Mouse (Mus musculus) stomach, embryonic 14.5 days (tissue): Measurements from ENCODE around the gene Megf6. TPM values are rescaled to one million over a fixed set of nuclear protein-coding genes. Genes with fewer than 3 reads are reported as not detected.

ENCODE experiments used
- ATAC-seq: fragments of 200-750 bp; cut with Nextera tagmentation; 2 replicates; pipeline ENCODE4 v1.8.0; 2017; ENCODE audit warnings: low read depth, moderate TSS enrichment; ENCODE audit not compliant: insufficient number of reproducible peaks, insufficient read depth, low FRiP score
- H3K27ac ChIP-seq: fragments of 300-500 bp; sonication (generic); 2 replicates; pipeline ENCODE4 v1.5.1; 2014; ENCODE audit warnings: mild to moderate bottlenecking, low read length, moderate library complexity, mixed read lengths
- H3K27me3 ChIP-seq: fragments of 300-500 bp; sonication (generic); 2 replicates; pipeline ENCODE4 v1.6.1; 2014; ENCODE audit warnings: low read length, control low read depth, mixed read lengths; ENCODE audit not compliant: control insufficient read depth, insufficient read depth
- H3K36me3 ChIP-seq: fragments of 300-500 bp; sonication (generic); 2 replicates; pipeline ENCODE4 v1.6.1; 2014; ENCODE audit warnings: mild to moderate bottlenecking, control low read depth, low read length, moderate library complexity, mixed read lengths; ENCODE audit not compliant: control insufficient read depth, insufficient read depth
- H3K4me1 ChIP-seq: fragments of 300-500 bp; sonication (generic); 2 replicates; pipeline ENCODE4 v1.6.1; 2014; ENCODE audit warnings: low read length, control low read depth, mixed read lengths; ENCODE audit not compliant: control insufficient read depth, insufficient read depth
- H3K4me2 ChIP-seq: fragments of 300-500 bp; sonication (generic); replicated peaks from 2 replicates; pipeline ENCODE4 v1.6.1; 2014; ENCODE audit warnings: low read depth, low read length, control low read depth
- H3K4me3 ChIP-seq: fragments of 300-500 bp; sonication (generic); 2 replicates; pipeline ENCODE4 v1.5.1; 2014; ENCODE audit warnings: low read depth, low read length, control low read depth
- H3K9ac ChIP-seq: fragments of 300-500 bp; sonication (generic); replicated peaks from 2 replicates; pipeline ENCODE4 v1.6.1; 2014; ENCODE audit warnings: low read depth, mild to moderate bottlenecking, control low read depth, low read length, moderate library complexity, mixed read lengths
- H3K9me3 ChIP-seq: fragments of 300-500 bp; sonication (generic); 2 replicates; pipeline ENCODE4 v1.6.1; 2016; ENCODE audit warnings: low read depth, low read length, control low read depth; ENCODE audit not compliant: control insufficient read depth
- WGBS: fragments of 180-500 bp; shearing (Covaris S2); extraction: QIAGEN DNeasy Blood & Tissue Kit; methylation state at CpG from one replicate; pipeline ENCODE4 v1.1.7; 2014; 5-methylcytosine and 5-hydroxymethylcytosine counted together
- polyA plus RNA-seq: library from polyadenylated mRNA; unstranded; fragments of >200 nt; fragmentation: Nextera tagmentation; extraction: Ambion mirVana; gene quantifications from 2 replicates; pipeline ENCODE4 v1.2.1, GENCODE M21; 2014

The Megf6 gene
- polyA plus RNA-seq, 1 experiment from 2014 or later = 16.8 TPM

DNA sequence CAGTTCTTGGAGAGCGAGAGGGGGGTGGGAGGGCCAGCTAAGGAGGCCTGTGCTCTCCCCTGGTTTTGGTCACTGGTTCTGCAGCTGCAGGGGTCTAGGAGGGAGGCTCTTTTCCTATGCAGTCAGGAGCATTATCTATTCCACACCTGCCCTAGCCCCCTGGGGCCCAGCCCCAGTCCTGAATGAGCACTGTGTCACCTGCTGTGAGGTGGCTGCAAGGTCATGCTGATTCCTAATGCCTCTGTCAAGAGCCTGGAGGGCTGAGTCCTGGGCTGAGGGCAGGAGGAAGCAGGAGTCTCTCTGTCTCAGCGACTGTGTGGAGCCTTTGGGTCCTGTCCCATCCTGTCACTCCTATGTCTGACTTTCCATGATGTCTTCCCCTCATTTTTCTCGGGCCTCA, 39.3 kb downstream of the Megf6 start:
- no peak overlapping the region for H3K4me2 ChIP-seq
- H3K27me3 ChIP-seq = no peaks in the 10 kb centered on the region
- peaks cover 22% of the 10 kb centered on the region for H3K4me1 ChIP-seq
- no peak for ATAC-seq
- H3K4me3 ChIP-seq = no peak overlapping the region
- no peak overlapping the region for H3K9ac ChIP-seq
- H3K36me3 ChIP-seq = no peaks in the 10 kb centered on the region
- no peak overlapping the region for H3K27ac ChIP-seq
- WGBS = 16% methylated on average over 3 of the region's 3 CpGs
- no peaks in the 10 kb centered on the region for H3K9me3 ChIP-seq

DNA sequence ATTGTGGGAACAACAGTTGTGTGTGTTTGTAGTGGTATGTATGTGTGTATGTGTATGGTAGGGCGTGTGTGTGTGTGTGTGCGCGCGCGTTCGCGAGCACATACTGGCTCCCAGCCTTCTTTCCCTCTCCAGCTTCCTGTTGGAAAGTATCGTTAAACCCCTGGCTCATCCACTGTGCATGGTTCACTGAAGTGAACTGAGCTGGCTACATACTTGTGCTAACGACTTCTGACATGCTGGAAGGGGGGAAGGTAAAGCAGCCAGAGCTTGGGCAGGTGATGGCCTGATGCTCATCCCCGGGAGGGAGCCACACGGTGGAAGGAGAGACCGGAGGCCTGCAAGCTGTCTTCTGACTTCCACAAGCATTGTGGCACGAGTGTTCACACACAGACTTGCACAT, 40.9 kb downstream of the Megf6 start:
- H3K36me3 ChIP-seq = no peaks in the 10 kb centered on the region
- no peak overlapping the region for H3K9ac ChIP-seq
- ATAC-seq = no peak
- no peaks in the 10 kb centered on the region for H3K9me3 ChIP-seq
- H3K4me1 ChIP-seq = peaks cover 23% of the 10 kb centered on the region
- H3K27me3 ChIP-seq = no peaks in the 10 kb centered on the region
- 77% methylated on average over 13 of the region's 13 CpGs for WGBS
- H3K4me2 ChIP-seq = no peak overlapping the region
- H3K4me3 ChIP-seq = no peak overlapping the region
- no peak overlapping the region for H3K27ac ChIP-seq

DNA sequence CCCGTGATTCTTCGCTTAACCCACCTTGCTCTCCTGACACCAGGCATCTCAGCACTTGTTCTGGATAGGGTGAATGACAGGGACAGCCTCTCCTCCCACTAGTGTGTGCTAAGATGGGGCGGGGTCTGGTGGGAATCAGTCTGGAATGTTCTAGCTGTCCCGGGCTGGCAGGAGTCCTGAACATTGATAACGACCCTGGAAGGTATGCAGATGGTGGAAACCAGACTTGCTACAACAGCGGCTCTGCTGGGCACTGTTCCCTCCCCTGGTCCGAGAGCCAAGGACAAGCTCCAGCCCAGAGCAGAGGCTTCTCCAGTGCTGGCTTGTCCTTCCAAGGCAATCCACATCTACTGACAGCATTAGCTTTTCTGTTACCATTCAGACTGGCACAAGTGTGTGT, 43.1 kb downstream of the Megf6 start:
- 0 out of 2 replicates have a peak, but pooled peaks have one; percentile 25 for ATAC-seq
- no peak overlapping the region for H3K27ac ChIP-seq
- no peak overlapping the region for H3K9ac ChIP-seq
- 43% methylated on average over 7 of the region's 7 CpGs for WGBS
- H3K4me1 ChIP-seq = peaks cover 23% of the 10 kb centered on the region
- H3K9me3 ChIP-seq = no peaks in the 10 kb centered on the region
- no peaks in the 10 kb centered on the region for H3K27me3 ChIP-seq
- no peaks in the 10 kb centered on the region for H3K36me3 ChIP-seq
- no peak overlapping the region for H3K4me3 ChIP-seq
- no peak overlapping the region for H3K4me2 ChIP-seq

DNA sequence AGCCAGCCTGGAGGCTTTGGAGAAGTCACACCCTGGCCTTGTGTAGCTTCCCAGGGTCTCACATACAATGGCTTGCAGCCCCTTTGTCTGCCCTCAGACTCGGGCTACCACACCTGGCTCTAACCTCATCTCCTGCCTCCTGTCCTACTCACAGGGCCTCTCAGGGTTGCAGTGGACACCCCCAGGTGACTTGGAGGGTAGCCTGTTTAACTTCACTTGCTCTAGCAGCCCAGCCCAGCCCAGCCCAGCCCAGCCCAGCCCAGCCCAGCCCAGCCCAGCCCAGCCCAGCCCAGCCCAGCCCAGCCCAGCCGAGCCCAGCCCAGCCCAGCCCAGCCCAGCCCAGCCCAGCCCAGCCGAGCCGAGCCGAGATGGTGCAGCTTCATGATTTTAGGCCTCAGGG, 43.5 kb downstream of the Megf6 start:
- WGBS = 5% methylated on average over 5 of the region's 5 CpGs
- Histone ChIP-seq H3K36me3 (no peaks in the 10 kb centered on the region), H3K4me3 (no peak overlapping the region), H3K27me3 (no peaks in the 10 kb centered on the region), H3K9ac (no peak overlapping the region), H3K27ac (no peak overlapping the region), H3K4me2 (no peak overlapping the region), H3K4me1 (peaks cover 21% of the 10 kb centered on the region), H3K9me3 (no peaks in the 10 kb centered on the region)
- no peak for ATAC-seq

DNA sequence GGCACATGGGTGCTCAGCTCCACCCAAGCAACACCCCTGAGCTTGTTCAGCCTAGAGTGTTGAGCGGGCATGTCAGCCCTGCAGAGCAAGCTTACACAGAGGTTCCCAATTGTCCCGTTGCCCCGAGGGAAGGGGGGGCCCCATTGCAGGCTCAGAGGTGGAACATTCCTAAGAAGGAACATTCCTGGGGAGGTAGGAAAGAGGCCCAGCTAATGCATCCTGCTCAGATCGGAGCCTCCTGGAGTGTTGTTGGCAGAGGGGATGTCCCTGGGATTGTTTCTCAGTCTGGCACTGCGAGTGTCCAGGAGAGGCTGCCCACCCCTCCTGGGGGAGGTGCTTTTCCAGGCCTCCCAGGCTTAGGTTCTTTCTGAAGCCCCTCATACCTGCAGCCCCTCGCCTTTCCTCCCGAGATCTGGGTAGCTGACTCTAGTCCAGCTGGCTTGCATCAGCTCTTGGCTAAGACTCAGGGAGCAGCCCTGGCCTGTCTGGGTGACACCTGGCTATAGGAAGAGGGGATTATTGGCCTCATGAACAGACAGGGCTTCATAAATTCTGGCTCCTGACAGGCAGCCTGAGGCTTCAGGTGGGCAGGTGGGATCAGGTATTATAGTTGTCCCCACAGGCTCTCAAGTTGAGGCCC, 47.3 kb downstream of the Megf6 start:
- Histone ChIP-seq H3K27ac (no peak overlapping the region), H3K27me3 (no peaks in the 10 kb centered on the region), H3K9me3 (no peaks in the 10 kb centered on the region), H3K4me2 (no peak overlapping the region), H3K9ac (no peak overlapping the region), H3K36me3 (no peaks in the 10 kb centered on the region), H3K4me1 (peaks cover 12% of the 10 kb centered on the region; the same call in 1 of the 2 replicates), H3K4me3 (no peak overlapping the region)
- ATAC-seq = no peak; the same call in 1 of the 2 replicates
- WGBS = 36% methylated on average over 7 of the region's 7 CpGs

DNA sequence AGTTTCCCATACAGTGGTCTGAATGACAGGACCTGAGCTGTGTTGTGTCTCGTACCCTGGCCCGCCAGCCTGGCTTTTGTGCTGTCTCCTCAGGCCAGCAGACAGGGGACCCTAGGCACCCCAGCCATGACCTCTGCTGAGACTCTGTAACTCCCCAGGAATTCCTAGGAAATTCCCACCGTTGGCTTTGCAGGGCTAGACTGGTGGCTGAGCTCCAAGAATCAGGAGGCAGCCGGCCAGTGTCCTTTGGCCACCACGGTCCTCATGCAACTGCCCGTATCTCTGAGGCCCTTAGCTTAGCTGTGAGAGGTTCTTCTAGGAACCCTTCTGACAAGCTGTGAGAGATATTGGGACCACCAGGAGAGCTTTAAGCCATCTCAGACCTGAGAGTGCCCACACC, 52.2 kb downstream of the Megf6 start:
- H3K27me3 ChIP-seq = no peaks in the 10 kb centered on the region
- no peak overlapping the region for H3K9ac ChIP-seq
- no peak overlapping the region for H3K27ac ChIP-seq
- H3K9me3 ChIP-seq = no peaks in the 10 kb centered on the region
- no peak for ATAC-seq
- H3K36me3 ChIP-seq = no peaks in the 10 kb centered on the region
- 74% methylated on average over 6 of the region's 6 CpGs for WGBS
- H3K4me1 ChIP-seq = peaks cover 16% of the 10 kb centered on the region
- H3K4me3 ChIP-seq = no peak overlapping the region
- H3K4me2 ChIP-seq = no peak overlapping the region

DNA sequence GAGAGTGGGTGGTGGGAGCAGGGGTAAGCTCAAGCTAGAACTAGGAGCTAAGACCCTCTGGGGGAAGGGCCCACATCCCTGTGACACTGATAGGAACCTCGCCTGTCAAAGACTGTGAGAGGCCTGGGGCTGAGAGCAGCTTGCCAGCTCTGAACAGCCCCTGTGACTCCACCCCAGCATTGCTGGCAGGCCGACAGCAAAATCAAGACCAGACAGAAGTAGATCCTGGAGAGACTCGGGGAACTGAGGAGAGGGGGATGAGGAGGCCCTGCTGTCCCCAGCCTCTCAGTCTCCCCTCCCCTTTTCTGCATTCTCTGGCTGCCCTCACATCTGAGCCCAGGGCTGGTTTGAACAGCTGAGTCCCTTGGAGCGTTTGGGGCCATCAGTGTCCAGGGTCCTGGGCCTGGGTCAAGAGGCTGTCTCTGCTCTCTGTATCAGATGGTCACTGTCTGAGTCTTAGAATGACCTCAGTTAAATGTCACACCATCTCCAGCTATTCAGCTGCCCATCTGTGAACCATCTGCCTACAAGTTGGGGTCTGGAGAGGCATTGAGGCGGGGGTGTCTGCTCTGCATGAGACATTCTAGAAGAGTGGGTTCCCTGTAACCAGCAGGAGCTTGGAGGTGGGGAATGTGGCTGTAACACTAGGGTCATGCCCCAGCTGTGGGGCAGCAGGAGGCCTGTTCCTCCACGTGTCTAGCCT, 53.9 kb downstream of the Megf6 start:
- ATAC-seq = peak; percentile 48; the same call in 1 of the 2 replicates
- Histone ChIP-seq H3K4me3 (no peak overlapping the region), H3K27ac (no peak overlapping the region), H3K9me3 (no peaks in the 10 kb centered on the region), H3K9ac (no peak overlapping the region), H3K4me1 (peaks cover 16% of the 10 kb centered on the region), H3K4me2 (no peak overlapping the region), H3K27me3 (no peaks in the 10 kb centered on the region), H3K36me3 (no peaks in the 10 kb centered on the region)
- WGBS = 27% methylated on average over 6 of the region's 6 CpGs

DNA sequence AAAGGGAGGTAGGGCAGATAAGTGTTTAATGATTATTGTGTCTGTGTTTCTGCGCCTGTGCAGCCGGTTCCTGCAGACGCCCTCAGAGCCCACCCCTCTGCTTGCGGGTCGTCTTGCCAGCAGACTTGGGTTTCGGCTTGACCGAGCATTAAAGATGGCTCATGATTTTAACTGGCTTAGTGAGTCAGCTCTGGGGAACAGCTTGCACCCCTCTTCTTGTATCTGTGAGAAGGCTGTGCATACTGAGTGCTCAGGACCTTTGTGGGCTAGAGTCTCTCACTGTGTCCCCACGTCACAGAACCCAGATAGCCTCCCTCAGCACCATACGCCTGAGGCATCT, 54.4 kb downstream of the Megf6 start:
- H3K27me3 ChIP-seq = no peaks in the 10 kb centered on the region
- no peaks in the 10 kb centered on the region for H3K36me3 ChIP-seq
- no peaks in the 10 kb centered on the region for H3K9me3 ChIP-seq
- 53% methylated on average over 9 of the region's 9 CpGs for WGBS
- no peak overlapping the region for H3K9ac ChIP-seq
- no peak overlapping the region for H3K4me3 ChIP-seq
- ATAC-seq = no peak
- no peak overlapping the region for H3K4me2 ChIP-seq
- peaks cover 16% of the 10 kb centered on the region for H3K4me1 ChIP-seq
- no peak overlapping the region for H3K27ac ChIP-seq

DNA sequence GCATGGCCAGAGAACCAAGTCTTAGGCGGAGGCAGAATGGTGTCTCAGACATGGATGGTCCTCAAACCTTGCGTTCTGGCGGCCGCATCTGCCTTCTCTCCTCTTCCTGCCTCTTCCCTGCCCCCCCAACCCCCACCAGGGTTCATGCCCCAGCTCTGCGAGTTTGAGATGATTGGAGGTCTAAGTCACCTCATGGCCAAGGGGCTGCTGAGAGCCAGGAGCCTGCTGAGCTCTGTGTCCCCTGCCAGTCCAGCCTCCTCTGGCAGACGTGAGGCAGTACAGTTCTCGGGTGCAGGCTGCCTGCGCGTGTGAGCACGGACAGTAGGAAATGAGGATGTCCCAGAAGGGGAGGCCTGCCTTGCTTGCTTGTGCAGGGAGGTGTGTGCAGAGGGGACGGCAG, 56.1 kb downstream of the Megf6 start:
- Histone ChIP-seq H3K9ac (no peak overlapping the region), H3K36me3 (no peaks in the 10 kb centered on the region), H3K9me3 (no peaks in the 10 kb centered on the region), H3K4me2 (no peak overlapping the region), H3K4me3 (no peak overlapping the region), H3K4me1 (peaks cover 16% of the 10 kb centered on the region), H3K27ac (no peak overlapping the region), H3K27me3 (no peaks in the 10 kb centered on the region)
- 71% methylated on average over 11 of the region's 11 CpGs for WGBS
- no peak for ATAC-seq
